In genomic region chr1:106468021-106468420, GRCm38 (mm10) we compare ENCODE assay signal across 28 mouse cellular contexts.
"Had no signal": no experiment of that assay in that cellular context is flagged by ENCODE, and none has a peak within 500 bp of the region (broad histone marks: within the 10 kb centered on the region; RNA-seq: fewer than 3 reads in every experiment).

No protein-coding gene starts in this region.

- H3K4me1 ChIP-seq: embryonic facial prominence, embryonic 12.5 days; embryonic facial prominence, embryonic 13.5 days; embryonic facial prominence, embryonic 15.5 days; forebrain, embryonic 15.5 days had no signal

- DNase-seq: cerebellum, adult 8-10 months; cerebellum, adult 9-10 months; cerebellum, adult 9-11 months; cerebellum, postnatal 10 days; cerebellum, postnatal 14 days; cerebellum, postnatal 25 days; cerebellum, postnatal 36 days; embryo, embryonic 11 days; forebrain, postnatal 0 days; gastrocnemius, adult 2 months; gastrocnemius, postnatal 10 days; gastrocnemius, postnatal 14 days; gastrocnemius, postnatal 25 days; gastrocnemius, postnatal 36 days; heart, adult 11 months; heart, adult 18-20 months; heart, adult 2 months had no signal

- H3K4me2 ChIP-seq: embryonic facial prominence, embryonic 12.5 days; embryonic facial prominence, embryonic 13.5 days; embryonic facial prominence, embryonic 15.5 days; forebrain, embryonic 12.5 days; forebrain, embryonic 13.5 days; forebrain, embryonic 15.5 days had no signal

- H3K9me3 ChIP-seq: embryonic facial prominence, embryonic 10.5 days; embryonic facial prominence, embryonic 12.5 days; embryonic facial prominence, embryonic 13.5 days; embryonic facial prominence, embryonic 15.5 days; forebrain, embryonic 10.5 days; forebrain, embryonic 12.5 days; forebrain, embryonic 13.5 days; forebrain, embryonic 15.5 days had no signal

- ATAC-seq: forebrain, embryonic 13.5 days; forebrain, embryonic 14.5 days; forebrain, embryonic 15.5 days; forebrain, embryonic 16.5 days; forebrain, postnatal 0 days had no signal

- H3K4me3 ChIP-seq: embryonic facial prominence, embryonic 10.5 days; embryonic facial prominence, embryonic 12.5 days; embryonic facial prominence, embryonic 13.5 days; embryonic facial prominence, embryonic 15.5 days; erythroblast, embryonic 14.5 days; forebrain, embryonic 10.5 days; forebrain, embryonic 12.5 days; forebrain, embryonic 13.5 days; forebrain, embryonic 15.5 days; gastrocnemius, adult 2 months; heart, adult 2 months had no signal

- H3K36me3 ChIP-seq: embryonic facial prominence, embryonic 10.5 days; embryonic facial prominence, embryonic 12.5 days; embryonic facial prominence, embryonic 13.5 days; embryonic facial prominence, embryonic 15.5 days; forebrain, embryonic 10.5 days; forebrain, embryonic 12.5 days; forebrain, embryonic 15.5 days had no signal

- H3K27me3 ChIP-seq: embryonic facial prominence, embryonic 12.5 days; embryonic facial prominence, embryonic 13.5 days; embryonic facial prominence, embryonic 15.5 days; forebrain, embryonic 12.5 days; forebrain, embryonic 13.5 days; forebrain, embryonic 15.5 days had no signal

- H3K9ac ChIP-seq: embryonic facial prominence, embryonic 12.5 days; embryonic facial prominence, embryonic 13.5 days; embryonic facial prominence, embryonic 15.5 days; forebrain, embryonic 12.5 days; forebrain, embryonic 13.5 days; forebrain, embryonic 15.5 days; forebrain, postnatal 0 days had no signal

- H3K27ac ChIP-seq: embryonic facial prominence, embryonic 10.5 days; embryonic facial prominence, embryonic 12.5 days; embryonic facial prominence, embryonic 13.5 days; embryonic facial prominence, embryonic 15.5 days; forebrain, embryonic 10.5 days; forebrain, embryonic 12.5 days; forebrain, embryonic 13.5 days; forebrain, embryonic 15.5 days; gastrocnemius, adult 2 months; heart, adult 2 months had no signal
